ENCODE assay signal across 1 mouse cellular context in genomic region chr15:78930801-78931426, GRCm38 (mm10).
A peak's percentile ranks its signal among the peaks of the same experiment; 100 is the strongest.
TF ChIP-seq lines count a peak whose summit lies in the region.

No protein-coding gene starts in this region.

TF ChIP-seq in CH12.LX, 34 proteins besides CTCF, POLR2A, EP300 and RAD21:
- peak; percentile 64; the same call in 1 of the 2 replicates for TF ChIP-seq POLR2AphosphoS2 (IDR thresholded peaks at IDR 0.05; ENCODE audit: low read depth, low read length)
- TF ChIP-seq ZMIZ1 (IDR thresholded peaks at IDR 0.05; ENCODE audit: low read depth, low read length) = 0 out of 2 replicates have a peak, but pooled peaks have one; percentile 7
- no peak for TF ChIP-seq MAX (IDR thresholded peaks at IDR 0.05; ENCODE audit: low read length)
- no peak for TF ChIP-seq MAFK (IDR thresholded peaks at IDR 0.05; ENCODE audit: insufficient replicate concordance, low read length)
